Mouse (Mus musculus) liver, embryonic 12.5 days (tissue): Measurements from ENCODE around the gene Mex3a. TPM values are rescaled to one million over a fixed set of nuclear protein-coding genes. Genes with fewer than 3 reads are reported as not detected.
A peak's percentile ranks its signal among the peaks of the same experiment; 100 is the strongest.

ENCODE experiments used
- ATAC-seq: fragments of 200-750 bp; cut with Nextera tagmentation; 2 replicates; pipeline ENCODE4 v1.8.0; 2017; ENCODE audit warnings: moderate number of reproducible peaks, mild to moderate bottlenecking, moderate library complexity
- H3K27ac ChIP-seq: fragments of 300-500 bp; sonication (generic); 2 replicates; pipeline ENCODE4 v1.5.1; 2016; ENCODE audit warnings: mild to moderate bottlenecking
- H3K27me3 ChIP-seq: fragments of 300-500 bp; sonication (generic); replicated peaks from 2 replicates; pipeline ENCODE4 v1.6.1; 2016; ENCODE audit warnings: mild to moderate bottlenecking, moderate library complexity
- H3K36me3 ChIP-seq: fragments of 300-500 bp; sonication (generic); 2 replicates; pipeline ENCODE4 v1.6.1; 2016; ENCODE audit warnings: mild to moderate bottlenecking, moderate library complexity
- H3K4me1 ChIP-seq: fragments of 300-500 bp; sonication (generic); 2 replicates; pipeline ENCODE4 v1.6.1; 2016
- H3K4me2 ChIP-seq: fragments of 300-500 bp; sonication (generic); 2 replicates; pipeline ENCODE4 v1.6.1; 2016; ENCODE audit warnings: mild to moderate bottlenecking, moderate library complexity
- H3K4me3 ChIP-seq: fragments of 300-500 bp; sonication (generic); 2 replicates; pipeline ENCODE4 v1.5.1; 2016; ENCODE audit warnings: mild to moderate bottlenecking, moderate library complexity
- H3K9ac ChIP-seq: fragments of 300-500 bp; sonication (generic); 2 replicates; pipeline ENCODE4 v1.6.1; 2016; ENCODE audit warnings: mild to moderate bottlenecking, moderate library complexity
- H3K9me3 ChIP-seq: fragments of 300-500 bp; sonication (generic); replicated peaks from 2 replicates; pipeline ENCODE4 v1.6.1; 2016; ENCODE audit warnings: mild to moderate bottlenecking, moderate library complexity
- WGBS: fragments of 180-500 bp; shearing (Covaris S2); methylation state at CpG from one replicate; pipeline ENCODE4 v1.1.7; 2016; ENCODE audit not compliant: insufficient replicate concordance; 5-methylcytosine and 5-hydroxymethylcytosine counted together
- polyA plus RNA-seq: library from polyadenylated mRNA; unstranded; fragments of >200 nt; fragmentation: Nextera tagmentation; extraction: Ambion mirVana; gene quantifications from 2 replicates; pipeline ENCODE4 v1.2.1, GENCODE M21; 2016

The Mex3a gene
- polyA plus RNA-seq, 1 experiment from 2014 or later = 2.8 TPM

- Histone ChIP-seq H3K27me3 (peaks cover 8% of the 10 kb centered on the region), H3K4me1 (peaks cover 88% of the 10 kb centered on the region), H3K27ac (peak within 1 kb of the TSS; percentile 77), H3K4me3 (peak within 1 kb of the TSS; percentile 53), H3K36me3 (no peaks in the 10 kb centered on the region), H3K9me3 (no peaks in the 10 kb centered on the region), H3K4me2 (peak within 1 kb of the TSS; percentile 84), H3K9ac (peak within 1 kb of the TSS; percentile 70)
- peak; percentile 91 for ATAC-seq
- under 1% methylated on average over 31 of the region's 31 CpGs for WGBS
Measured at GRCm38 (mm10) chr3:88509692-88510420, 22.3 kb upstream of the Mex3a start, which contains the start of gene Lmna. Gene Lmna (minus strand): TSS chr3:88509956.

- Histone ChIP-seq H3K9me3 (no peaks in the 10 kb centered on the region), H3K27me3 (peaks cover 8% of the 10 kb centered on the region), H3K4me1 (peaks cover 83% of the 10 kb centered on the region), H3K9ac (peak overlapping the region; percentile 70), H3K4me2 (peak overlapping the region; percentile 84), H3K36me3 (no peaks in the 10 kb centered on the region), H3K27ac (peak overlapping the region; percentile 77), H3K4me3 (peak overlapping the region; percentile 53)
- ATAC-seq = no peak
- 48% methylated on average over 13 of the region's 13 CpGs for WGBS
Measured at GRCm38 (mm10) chr3:88510421-88511289, 21.5 kb upstream of the Mex3a start.

- Histone ChIP-seq H3K4me2 (no peak overlapping the region), H3K4me1 (peaks cover 78% of the 10 kb centered on the region), H3K4me3 (no peak overlapping the region), H3K27me3 (peaks cover 13% of the 10 kb centered on the region), H3K36me3 (no peaks in the 10 kb centered on the region), H3K9me3 (no peaks in the 10 kb centered on the region), H3K27ac (no peak overlapping the region), H3K9ac (no peak overlapping the region)
- WGBS = 36% methylated on average over 4 of the region's 4 CpGs
- ATAC-seq = no peak
Measured at GRCm38 (mm10) chr3:88511559-88511958, 20.6 kb upstream of the Mex3a start.

- Histone ChIP-seq H3K27ac (no peak overlapping the region), H3K9ac (no peak overlapping the region), H3K4me2 (no peak overlapping the region), H3K4me3 (no peak overlapping the region), H3K9me3 (no peaks in the 10 kb centered on the region), H3K4me1 (peaks cover 71% of the 10 kb centered on the region), H3K27me3 (peaks cover 20% of the 10 kb centered on the region), H3K36me3 (no peaks in the 10 kb centered on the region)
- ATAC-seq = no peak
- WGBS = 44% methylated on average over 6 of the region's 6 CpGs
Measured at GRCm38 (mm10) chr3:88512141-88512895, 19.9 kb upstream of the Mex3a start.

GRCm38 (mm10) chr3:88512896-88513545 lies 19.2 kb upstream of the Mex3a start:
- Histone ChIP-seq H3K9ac (no peak overlapping the region), H3K27me3 (peaks cover 20% of the 10 kb centered on the region), H3K27ac (no peak overlapping the region), H3K4me1 (peaks cover 65% of the 10 kb centered on the region), H3K36me3 (no peaks in the 10 kb centered on the region), H3K9me3 (no peaks in the 10 kb centered on the region), H3K4me2 (no peak overlapping the region), H3K4me3 (no peak overlapping the region)
- 30% methylated on average over 12 of the region's 15 CpGs for WGBS
- ATAC-seq = no peak

GRCm38 (mm10) chr3:88513546-88514115 lies 18.6 kb upstream of the Mex3a start:
- no peak for ATAC-seq
- H3K9ac ChIP-seq = no peak overlapping the region
- peaks cover 23% of the 10 kb centered on the region for H3K27me3 ChIP-seq
- no peak overlapping the region for H3K4me2 ChIP-seq
- H3K9me3 ChIP-seq = no peaks in the 10 kb centered on the region
- peaks cover 59% of the 10 kb centered on the region for H3K4me1 ChIP-seq
- 46% methylated on average over 7 of the region's 7 CpGs for WGBS
- no peak overlapping the region for H3K4me3 ChIP-seq
- no peaks in the 10 kb centered on the region for H3K36me3 ChIP-seq
- H3K27ac ChIP-seq = 0 out of 2 replicates have a peak overlapping the region, but pooled peaks have one; percentile 36

- peaks cover 23% of the 10 kb centered on the region for H3K27me3 ChIP-seq
- no peak overlapping the region for H3K4me3 ChIP-seq
- H3K27ac ChIP-seq = no peak overlapping the region
- no peaks in the 10 kb centered on the region for H3K36me3 ChIP-seq
- no peaks in the 10 kb centered on the region for H3K9me3 ChIP-seq
- H3K9ac ChIP-seq = no peak overlapping the region
- H3K4me2 ChIP-seq = no peak overlapping the region
- WGBS = 60% methylated on average over 10 of the region's 10 CpGs
- peaks cover 52% of the 10 kb centered on the region for H3K4me1 ChIP-seq
- no peak for ATAC-seq
Measured at GRCm38 (mm10) chr3:88514231-88515094, 17.7 kb upstream of the Mex3a start.

- Histone ChIP-seq H3K4me3 (no peak overlapping the region), H3K27ac (no peak overlapping the region), H3K9ac (no peak overlapping the region), H3K9me3 (no peaks in the 10 kb centered on the region), H3K27me3 (peaks cover 26% of the 10 kb centered on the region), H3K4me1 (peaks cover 47% of the 10 kb centered on the region), H3K36me3 (no peaks in the 10 kb centered on the region), H3K4me2 (no peak overlapping the region)
- ATAC-seq = no peak
- 93% methylated on average over 2 of the region's 2 CpGs for WGBS
Measured at GRCm38 (mm10) chr3:88515095-88515386, 17.2 kb upstream of the Mex3a start.

GRCm38 (mm10) chr3:88516407-88516806 lies 15.8 kb upstream of the Mex3a start:
- Histone ChIP-seq H3K4me2 (no peak overlapping the region), H3K27ac (no peak overlapping the region)

GRCm38 (mm10) chr3:88518411-88518810 lies 13.8 kb upstream of the Mex3a start:
- no peak overlapping the region for H3K4me2 ChIP-seq
- no peaks in the 10 kb centered on the region for H3K9me3 ChIP-seq
- no peaks in the 10 kb centered on the region; the same call in 1 of the 2 replicates for H3K36me3 ChIP-seq
- H3K4me3 ChIP-seq = no peak overlapping the region
- H3K27me3 ChIP-seq = peaks cover 20% of the 10 kb centered on the region
- no peak overlapping the region for H3K27ac ChIP-seq
- no peak overlapping the region for H3K9ac ChIP-seq
- H3K4me1 ChIP-seq = peaks cover 20% of the 10 kb centered on the region
- 71% methylated on average over 4 of the region's 4 CpGs for WGBS
- no peak for ATAC-seq

More at GRCm38 (mm10) chr3:88516407-88516806, 15.8 kb upstream of the Mex3a start:
- no peak overlapping the region for H3K9ac ChIP-seq
- no peak for ATAC-seq
- WGBS = 63% methylated on average over 2 of the region's 2 CpGs
- peaks cover 35% of the 10 kb centered on the region for H3K4me1 ChIP-seq
- no peaks in the 10 kb centered on the region for H3K36me3 ChIP-seq
- no peak overlapping the region for H3K4me3 ChIP-seq
- H3K27me3 ChIP-seq = peaks cover 27% of the 10 kb centered on the region
- no peaks in the 10 kb centered on the region for H3K9me3 ChIP-seq
